Mouse (Mus musculus): ENCODE measurements around the gene Rai1. TPM values are rescaled to one million over a fixed set of nuclear protein-coding genes. Genes with fewer than 3 reads are reported as not detected.
A peak's percentile ranks its signal among the peaks of the same experiment; 100 is the strongest.

Rai1 gene
- polyA plus RNA-seq, 1 experiment from 2014 or later = 30.6 TPM

- Histone ChIP-seq H3K4me2 (replicated peaks; ENCODE audit: low read depth, low read length) (peak overlapping the region; percentile 68; the same call in 1 of the 2 replicates), H3K4me1 (ENCODE audit: control insufficient read depth, insufficient read depth, low read length) (peaks cover 25% of the 10 kb centered on the region), H3K27ac (ENCODE audit: low read length) (no peak overlapping the region), H3K9ac (replicated peaks; ENCODE audit: low read depth, low read length) (no peak overlapping the region), H3K36me3 (ENCODE audit: control insufficient read depth, insufficient read depth, low read length) (0 out of 2 replicates have a peak, but pooled peaks cover under 1% of the 10 kb centered on the region), H3K9me3 (ENCODE audit: control insufficient read depth, low read depth, low read length) (no peaks in the 10 kb centered on the region), H3K4me3 (ENCODE audit: low read depth, low read length) (no peak overlapping the region), H3K27me3 (ENCODE audit: control insufficient read depth, insufficient read depth, low read length) (no peaks in the 10 kb centered on the region)
- WGBS = 89% methylated on average over 6 of the region's 6 CpGs
- no peak for ATAC-seq (ENCODE audit: insufficient number of reproducible peaks, insufficient read depth, low FRiP score, low read depth)
Observed at GRCm38 (mm10) chr11:60221425-60221824, 116.6 kb downstream of the Rai1 start.

GRCm38 (mm10) chr11:60222085-60222468, 117.3 kb downstream of the Rai1 start:
- peak overlapping the region; percentile 68 for H3K4me2 ChIP-seq (replicated peaks; ENCODE audit: low read depth, low read length)
- H3K4me1 ChIP-seq (ENCODE audit: control insufficient read depth, insufficient read depth, low read length) = peaks cover 23% of the 10 kb centered on the region
- peak overlapping the region; percentile 75; the same call in 1 of the 2 replicates for H3K27ac ChIP-seq (ENCODE audit: low read length)
- WGBS = 54% methylated on average over 3 of the region's 3 CpGs
- H3K9me3 ChIP-seq (ENCODE audit: control insufficient read depth, low read depth, low read length) = no peaks in the 10 kb centered on the region
- peak overlapping the region; percentile 34 for H3K4me3 ChIP-seq (ENCODE audit: low read depth, low read length)
- H3K27me3 ChIP-seq (ENCODE audit: control insufficient read depth, insufficient read depth, low read length) = no peaks in the 10 kb centered on the region
- ATAC-seq (ENCODE audit: insufficient number of reproducible peaks, insufficient read depth, low FRiP score, low read depth) = no peak
- H3K36me3 ChIP-seq (ENCODE audit: control insufficient read depth, insufficient read depth, low read length) = no peaks in the 10 kb centered on the region
- H3K9ac ChIP-seq (replicated peaks; ENCODE audit: low read depth, low read length) = 0 out of 2 replicates have a peak overlapping the region, but pooled peaks have one; percentile 4

- no peaks in the 10 kb centered on the region for H3K9me3 ChIP-seq (ENCODE audit: control insufficient read depth, low read depth, low read length)
- H3K9ac ChIP-seq (replicated peaks; ENCODE audit: low read depth, low read length) = peak within 1 kb of the TSS; percentile 38; the same call in 1 of the 2 replicates
- peaks cover 20% of the 10 kb centered on the region for H3K4me1 ChIP-seq (ENCODE audit: control insufficient read depth, insufficient read depth, low read length)
- no peaks in the 10 kb centered on the region for H3K36me3 ChIP-seq (ENCODE audit: control insufficient read depth, insufficient read depth, low read length)
- peak within 1 kb of the TSS; percentile 34 for H3K4me3 ChIP-seq (ENCODE audit: low read depth, low read length)
- H3K27ac ChIP-seq (ENCODE audit: low read length) = peak within 1 kb of the TSS; percentile 75
- peak within 1 kb of the TSS; percentile 68 for H3K4me2 ChIP-seq (replicated peaks; ENCODE audit: low read depth, low read length)
- whole genome bisulfite sequencing = 5% methylated on average over 46 of the region's 46 CpGs
- no peaks in the 10 kb centered on the region for H3K27me3 ChIP-seq (ENCODE audit: control insufficient read depth, insufficient read depth, low read length)
- peak; percentile 48 for ATAC-seq (ENCODE audit: insufficient number of reproducible peaks, insufficient read depth, low FRiP score, low read depth)
Observed at GRCm38 (mm10) chr11:60222469-60223236, 117.8 kb downstream of the Rai1 start, which contains the start of gene Srebf1. Srebf1 (minus strand) TSS chr11:60222581.

GRCm38 (mm10) chr11:60224676-60225075, 119.9 kb downstream of the Rai1 start:
- H3K36me3 ChIP-seq (ENCODE audit: control insufficient read depth, insufficient read depth, low read length) = peaks cover 3% of the 10 kb centered on the region; the same call in 1 of the 2 replicates
- H3K27me3 ChIP-seq (ENCODE audit: control insufficient read depth, insufficient read depth, low read length) = no peaks in the 10 kb centered on the region
- H3K4me1 ChIP-seq (ENCODE audit: control insufficient read depth, insufficient read depth, low read length) = peaks cover 7% of the 10 kb centered on the region; the same call in 1 of the 2 replicates
- H3K4me2 ChIP-seq (replicated peaks; ENCODE audit: low read depth, low read length) = no peak overlapping the region
- ATAC-seq (ENCODE audit: insufficient number of reproducible peaks, insufficient read depth, low FRiP score, low read depth) = no peak
- H3K9ac ChIP-seq (replicated peaks; ENCODE audit: low read depth, low read length) = no peak overlapping the region
- no peak overlapping the region for H3K4me3 ChIP-seq (ENCODE audit: low read depth, low read length)
- WGBS = 57% methylated on average over 4 of the region's 4 CpGs
- H3K27ac ChIP-seq (ENCODE audit: low read length) = no peak overlapping the region
- H3K9me3 ChIP-seq (ENCODE audit: control insufficient read depth, low read depth, low read length) = no peaks in the 10 kb centered on the region

GRCm38 (mm10) chr11:60225874-60226273, 121.1 kb downstream of the Rai1 start:
- no peak overlapping the region for H3K4me2 ChIP-seq (replicated peaks; ENCODE audit: low read depth, low read length)
- WGBS = 88% methylated on average over 1 of the region's 1 CpGs
- H3K9me3 ChIP-seq (ENCODE audit: control insufficient read depth, low read depth, low read length) = no peaks in the 10 kb centered on the region
- H3K4me1 ChIP-seq (ENCODE audit: control insufficient read depth, insufficient read depth, low read length) = 0 out of 2 replicates have a peak, but pooled peaks cover 10% of the 10 kb centered on the region
- H3K4me3 ChIP-seq (ENCODE audit: low read depth, low read length) = no peak overlapping the region
- no peak for ATAC-seq (ENCODE audit: insufficient number of reproducible peaks, insufficient read depth, low FRiP score, low read depth)
- peaks cover 3% of the 10 kb centered on the region; the same call in 1 of the 2 replicates for H3K36me3 ChIP-seq (ENCODE audit: control insufficient read depth, insufficient read depth, low read length)
- no peak overlapping the region for H3K9ac ChIP-seq (replicated peaks; ENCODE audit: low read depth, low read length)
- no peaks in the 10 kb centered on the region for H3K27me3 ChIP-seq (ENCODE audit: control insufficient read depth, insufficient read depth, low read length)
- H3K27ac ChIP-seq (ENCODE audit: low read length) = no peak overlapping the region

GRCm38 (mm10) chr11:60228525-60228924, 123.7 kb downstream of the Rai1 start:
- no peak overlapping the region for H3K4me3 ChIP-seq (ENCODE audit: low read depth, low read length)
- H3K9me3 ChIP-seq (ENCODE audit: control insufficient read depth, low read depth, low read length) = no peaks in the 10 kb centered on the region
- no peaks in the 10 kb centered on the region for H3K27me3 ChIP-seq (ENCODE audit: control insufficient read depth, insufficient read depth, low read length)
- H3K4me2 ChIP-seq (replicated peaks; ENCODE audit: low read depth, low read length) = no peak overlapping the region
- 0 out of 2 replicates have a peak, but pooled peaks cover 14% of the 10 kb centered on the region for H3K4me1 ChIP-seq (ENCODE audit: control insufficient read depth, insufficient read depth, low read length)
- H3K9ac ChIP-seq (replicated peaks; ENCODE audit: low read depth, low read length) = no peak overlapping the region
- WGBS = 61% methylated on average over 3 of the region's 3 CpGs
- peaks cover 3% of the 10 kb centered on the region; the same call in 1 of the 2 replicates for H3K36me3 ChIP-seq (ENCODE audit: control insufficient read depth, insufficient read depth, low read length)
- no peak for ATAC-seq (ENCODE audit: insufficient number of reproducible peaks, insufficient read depth, low FRiP score, low read depth)
- no peak overlapping the region for H3K27ac ChIP-seq (ENCODE audit: low read length)

GRCm38 (mm10) chr11:60229821-60230220, 125.0 kb downstream of the Rai1 start:
- ATAC-seq (ENCODE audit: insufficient number of reproducible peaks, insufficient read depth, low FRiP score, low read depth) = peak; percentile 79
- no peak overlapping the region for H3K27ac ChIP-seq (ENCODE audit: low read length)
- WGBS = 67% methylated on average over 13 of the region's 13 CpGs

GRCm38 (mm10) chr11:60230512-60230911, 125.7 kb downstream of the Rai1 start:
- no peak for ATAC-seq (ENCODE audit: insufficient number of reproducible peaks, insufficient read depth, low FRiP score, low read depth)
- 0 out of 2 replicates have a peak, but pooled peaks cover 14% of the 10 kb centered on the region for H3K4me1 ChIP-seq (ENCODE audit: control insufficient read depth, insufficient read depth, low read length)
- no peak overlapping the region for H3K4me3 ChIP-seq (ENCODE audit: low read depth, low read length)
- no peak overlapping the region for H3K4me2 ChIP-seq (replicated peaks; ENCODE audit: low read depth, low read length)
- no peak overlapping the region for H3K27ac ChIP-seq (ENCODE audit: low read length)
- H3K9ac ChIP-seq (replicated peaks; ENCODE audit: low read depth, low read length) = no peak overlapping the region
- WGBS = 91% methylated on average over 7 of the region's 7 CpGs
- H3K27me3 ChIP-seq (ENCODE audit: control insufficient read depth, insufficient read depth, low read length) = no peaks in the 10 kb centered on the region
- H3K9me3 ChIP-seq (ENCODE audit: control insufficient read depth, low read depth, low read length) = no peaks in the 10 kb centered on the region
- H3K36me3 ChIP-seq (ENCODE audit: control insufficient read depth, insufficient read depth, low read length) = peaks cover 3% of the 10 kb centered on the region

More at GRCm38 (mm10) chr11:60229821-60230220, 125.0 kb downstream of the Rai1 start:
- no peak overlapping the region for H3K4me3 ChIP-seq (ENCODE audit: low read depth, low read length)
- H3K27me3 ChIP-seq (ENCODE audit: control insufficient read depth, insufficient read depth, low read length) = no peaks in the 10 kb centered on the region
- 0 out of 2 replicates have a peak, but pooled peaks cover 14% of the 10 kb centered on the region for H3K4me1 ChIP-seq (ENCODE audit: control insufficient read depth, insufficient read depth, low read length)
- peaks cover 3% of the 10 kb centered on the region; the same call in 1 of the 2 replicates for H3K36me3 ChIP-seq (ENCODE audit: control insufficient read depth, insufficient read depth, low read length)
- H3K9me3 ChIP-seq (ENCODE audit: control insufficient read depth, low read depth, low read length) = no peaks in the 10 kb centered on the region
- no peak overlapping the region for H3K9ac ChIP-seq (replicated peaks; ENCODE audit: low read depth, low read length)
- H3K4me2 ChIP-seq (replicated peaks; ENCODE audit: low read depth, low read length) = no peak overlapping the region
